Mouse (Mus musculus) neural tube, postnatal 0 days (tissue): Measurements from ENCODE around the gene Kit. TPM values are rescaled to one million over a fixed set of nuclear protein-coding genes. Genes with fewer than 3 reads are reported as not detected.

Experiments used
- polyA plus RNA-seq: library from polyadenylated mRNA; unstranded; fragments of >200 nt; fragmentation: Nextera tagmentation; extraction: Ambion mirVana; gene quantifications from 2 replicates; pipeline ENCODE4 v1.2.1, GENCODE M21; 2015

Gene Kit
- polyA plus RNA-seq = 25.7 and 31.3 TPM in 2 replicates

DNA sequence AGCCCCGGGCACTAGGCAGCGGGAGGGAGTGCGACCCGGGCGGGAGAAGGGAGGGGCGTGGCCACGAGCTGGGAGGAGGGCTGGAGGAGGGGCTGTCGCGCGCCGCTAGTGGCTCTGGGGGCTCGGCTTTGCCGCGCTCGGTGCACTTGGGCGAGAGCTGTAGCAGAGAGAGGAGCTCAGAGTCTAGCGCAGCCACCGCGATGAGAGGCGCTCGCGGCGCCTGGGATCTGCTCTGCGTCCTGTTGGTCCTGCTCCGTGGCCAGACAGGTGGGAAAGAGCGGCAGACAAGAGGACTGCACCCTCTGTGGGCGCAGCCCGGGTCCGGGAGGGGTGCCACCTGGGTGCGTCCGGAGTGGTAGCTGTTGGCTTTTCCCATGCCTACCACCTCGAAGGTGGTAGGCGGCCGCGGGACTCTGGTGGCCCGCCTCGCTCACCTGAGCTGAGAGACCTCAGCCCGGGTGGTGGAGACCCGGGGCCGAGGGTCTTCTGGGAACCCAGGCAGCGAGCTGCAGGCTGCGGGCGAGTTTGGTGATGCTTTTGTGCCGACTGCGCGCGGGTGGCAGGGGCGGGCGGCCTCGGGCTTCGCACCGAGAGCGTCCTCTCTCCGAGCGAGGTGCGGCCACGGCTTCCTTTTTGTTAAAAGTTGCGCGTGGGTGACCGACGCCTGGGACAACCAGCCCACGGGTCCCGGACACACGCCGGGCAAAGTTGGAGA lies at the start of gene Kit:
Gene Kit, plus strand, starts transcription at position 65 of the 715 bp plus-strand sequence.

